ENCODE assay signal across 28 mouse cellular contexts in genomic region chr12:80304518-80304917, GRCm38 (mm10).
"Had no signal": no experiment of that assay in that cellular context is flagged by ENCODE, and none has a peak within 500 bp of the region (broad histone marks: within the 10 kb centered on the region; RNA-seq: fewer than 3 reads in every experiment).

No protein-coding gene starts in this region.

- DNase-seq: cerebellum, adult 8-10 months; cerebellum, adult 9-10 months; cerebellum, adult 9-11 months; cerebellum, postnatal 10 days; cerebellum, postnatal 14 days; cerebellum, postnatal 25 days; cerebellum, postnatal 36 days; embryo, embryonic 11 days; forebrain, postnatal 0 days; gastrocnemius, adult 2 months; gastrocnemius, postnatal 10 days; gastrocnemius, postnatal 14 days; gastrocnemius, postnatal 25 days; gastrocnemius, postnatal 36 days; heart, adult 11 months; heart, adult 18-20 months; heart, adult 2 months had no signal

- H3K4me1 ChIP-seq: embryonic facial prominence, embryonic 10.5 days; embryonic facial prominence, embryonic 12.5 days; embryonic facial prominence, embryonic 15.5 days; forebrain, embryonic 10.5 days; forebrain, embryonic 12.5 days; forebrain, embryonic 13.5 days; forebrain, embryonic 15.5 days had no signal

- H3K27ac ChIP-seq: embryonic facial prominence, embryonic 10.5 days; embryonic facial prominence, embryonic 12.5 days; embryonic facial prominence, embryonic 13.5 days; embryonic facial prominence, embryonic 15.5 days; forebrain, embryonic 10.5 days; forebrain, embryonic 12.5 days; forebrain, embryonic 13.5 days; forebrain, embryonic 15.5 days; gastrocnemius, adult 2 months; heart, adult 2 months had no signal

- H3K36me3 ChIP-seq: embryonic facial prominence, embryonic 10.5 days; embryonic facial prominence, embryonic 12.5 days; embryonic facial prominence, embryonic 13.5 days; embryonic facial prominence, embryonic 15.5 days; forebrain, embryonic 10.5 days; forebrain, embryonic 12.5 days; forebrain, embryonic 15.5 days had no signal

- H3K9me3 ChIP-seq: embryonic facial prominence, embryonic 12.5 days; embryonic facial prominence, embryonic 13.5 days; embryonic facial prominence, embryonic 15.5 days; forebrain, embryonic 10.5 days; forebrain, embryonic 12.5 days had no signal

- H3K27me3 ChIP-seq: embryonic facial prominence, embryonic 12.5 days; embryonic facial prominence, embryonic 13.5 days; embryonic facial prominence, embryonic 15.5 days; forebrain, embryonic 12.5 days; forebrain, embryonic 13.5 days; forebrain, embryonic 15.5 days had no signal

- H3K4me3 ChIP-seq: embryonic facial prominence, embryonic 10.5 days; embryonic facial prominence, embryonic 12.5 days; embryonic facial prominence, embryonic 13.5 days; embryonic facial prominence, embryonic 15.5 days; erythroblast, embryonic 14.5 days; forebrain, embryonic 10.5 days; forebrain, embryonic 12.5 days; forebrain, embryonic 13.5 days; forebrain, embryonic 15.5 days; gastrocnemius, adult 2 months; heart, adult 2 months had no signal

- H3K9ac ChIP-seq: embryonic facial prominence, embryonic 12.5 days; embryonic facial prominence, embryonic 13.5 days; embryonic facial prominence, embryonic 15.5 days; forebrain, embryonic 12.5 days; forebrain, embryonic 13.5 days; forebrain, embryonic 15.5 days; forebrain, postnatal 0 days had no signal

- H3K4me2 ChIP-seq: embryonic facial prominence, embryonic 12.5 days; embryonic facial prominence, embryonic 13.5 days; embryonic facial prominence, embryonic 15.5 days; forebrain, embryonic 12.5 days; forebrain, embryonic 13.5 days; forebrain, embryonic 15.5 days had no signal

- ATAC-seq: forebrain, embryonic 13.5 days; forebrain, embryonic 14.5 days; forebrain, embryonic 15.5 days; forebrain, embryonic 16.5 days; forebrain, postnatal 0 days had no signal
